Mouse (Mus musculus) urinary bladder, adult 18-20 months (tissue): ENCODE results near the gene Hoxb9.

Experiments
- DNase-seq, 2 experiments: peaks; one replicate each; pipeline ENCODE4 v3.0.0; 2022; ENCODE audit warnings: low spot score in 2 of 2, mixed read lengths in 2 of 2

The Hoxb9 gene

GRCm38 (mm10) chr11:96284774-96285734 lies 13.8 kb downstream of the Hoxb9 start:
- DNase-seq = no peak

- peak in 1 of 2 experiments; percentile 69 for DNase-seq
These were observed 14.8 kb downstream of the Hoxb9 start, which contains the start of gene Hoxb7 for GRCm38 (mm10) chr11:96285771-96286738. Gene Hoxb7 (plus strand): TSS chr11:96286623.

GRCm38 (mm10) chr11:96286739-96287385 lies 15.6 kb downstream of the Hoxb9 start:
- no peak for DNase-seq

GRCm38 (mm10) chr11:96287411-96287810 lies 16.2 kb downstream of the Hoxb9 start:
- no peak for DNase-seq

GRCm38 (mm10) chr11:96288455-96289221 lies 17.4 kb downstream of the Hoxb9 start:
- no peak for DNase-seq

- DNase-seq = no peak
These were observed 18.0 kb downstream of the Hoxb9 start for GRCm38 (mm10) chr11:96289293-96289692.

- no peak for DNase-seq
These were observed 18.6 kb downstream of the Hoxb9 start for GRCm38 (mm10) chr11:96289837-96290236.

- DNase-seq = no peak
These were observed 19.6 kb downstream of the Hoxb9 start for GRCm38 (mm10) chr11:96290705-96291355.

- no peak for DNase-seq
These were observed 20.7 kb downstream of the Hoxb9 start, which contains the start of gene Hoxb6 for GRCm38 (mm10) chr11:96291681-96292564. Gene Hoxb6 (plus strand): TSS chr11:96292476.

- no peak for DNase-seq
These were observed 21.5 kb downstream of the Hoxb9 start for GRCm38 (mm10) chr11:96292565-96293301.

GRCm38 (mm10) chr11:96293302-96293921 lies 22.2 kb downstream of the Hoxb9 start:
- no peak for DNase-seq

- peak in 1 of 2 experiments; percentile 82 for DNase-seq
These were observed 23.2 kb downstream of the Hoxb9 start for GRCm38 (mm10) chr11:96294245-96295091.

GRCm38 (mm10) chr11:96295092-96295835 lies 24.0 kb downstream of the Hoxb9 start:
- no peak for DNase-seq

GRCm38 (mm10) chr11:96296997-96297396 lies 25.7 kb downstream of the Hoxb9 start:
- DNase-seq = no peak

GRCm38 (mm10) chr11:96297428-96297827 lies 26.2 kb downstream of the Hoxb9 start:
- no peak for DNase-seq

GRCm38 (mm10) chr11:96297968-96298635 lies 26.8 kb downstream of the Hoxb9 start:
- DNase-seq = no peak
